Comparison of ENCODE assay signal across 17 mouse cellular contexts in the genomic region with DNA sequence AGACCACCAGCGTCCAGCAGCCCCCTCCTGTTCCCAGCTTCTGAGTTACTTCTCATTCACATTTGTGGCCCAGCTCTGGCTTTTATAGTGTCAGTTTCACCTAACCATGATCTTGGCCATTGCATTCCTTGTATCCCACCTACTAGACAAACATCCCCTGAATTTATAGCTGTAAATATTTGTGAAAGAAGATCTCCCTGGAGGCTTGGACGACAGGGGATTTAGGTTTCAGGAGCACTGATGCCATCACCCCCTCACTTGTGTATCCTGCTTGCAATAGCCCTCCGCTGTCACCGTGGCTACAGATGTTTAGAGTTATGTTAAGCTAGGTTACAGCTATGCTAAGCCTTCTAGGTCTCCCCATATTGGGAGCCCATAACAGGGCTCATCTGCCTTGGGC.
"Had no signal": no experiment of that assay in that cellular context is flagged by ENCODE, and none has a peak within 500 bp of the region (broad histone marks: within the 10 kb centered on the region; RNA-seq: fewer than 3 reads in every experiment).

No protein-coding gene starts in this region.

- H3K4me1 ChIP-seq: megakaryocyte, embryonic 14.5 days; midbrain, embryonic 13.5 days; midbrain, embryonic 15.5 days; neural tube, embryonic 12.5 days had no signal

- ATAC-seq: lung, postnatal 0 days; midbrain, embryonic 13.5 days; midbrain, embryonic 15.5 days had no signal

- H3K9ac ChIP-seq: lung, embryonic 15.5 days; midbrain, embryonic 13.5 days; midbrain, embryonic 15.5 days; neural tube, embryonic 12.5 days; stomach, embryonic 15.5 days had no signal

- H3K9me3 ChIP-seq: lung, embryonic 15.5 days; midbrain, embryonic 15.5 days; neural tube, embryonic 12.5 days; stomach, embryonic 15.5 days had no signal

- H3K4me3 ChIP-seq: lung, embryonic 15.5 days; midbrain, embryonic 13.5 days; midbrain, embryonic 15.5 days; neural tube, embryonic 12.5 days; stomach, embryonic 15.5 days had no signal

- H3K27me3 ChIP-seq: lung, embryonic 15.5 days; megakaryocyte, embryonic 14.5 days; midbrain, embryonic 13.5 days; midbrain, embryonic 15.5 days; neural tube, embryonic 12.5 days; stomach, embryonic 15.5 days had no signal

- H3K36me3 ChIP-seq: lung, embryonic 15.5 days; midbrain, embryonic 13.5 days; midbrain, embryonic 15.5 days; neural tube, embryonic 12.5 days; stomach, embryonic 15.5 days had no signal

- H3K4me2 ChIP-seq: lung, embryonic 15.5 days; midbrain, embryonic 11.5 days; midbrain, embryonic 13.5 days; midbrain, embryonic 15.5 days; neural tube, embryonic 12.5 days; stomach, embryonic 15.5 days had no signal

- H3K27ac ChIP-seq: lung, embryonic 15.5 days; macrophage; midbrain, embryonic 13.5 days; midbrain, embryonic 15.5 days; neural tube, embryonic 12.5 days; stomach, embryonic 15.5 days; stomach, postnatal 0 days had no signal

- DNase-seq: lung, adult 2 months; lung, postnatal 14 days; lung, postnatal 36 days; right cerebral cortex, postnatal 14 days; thymus, adult 2 months; thymus, postnatal 25 days; thymus, postnatal 4 days had no signal
